Mouse (Mus musculus): ENCODE data around the gene 2210016F16Rik.
"Not testable (repeated sequence)": the region's sequence is repeated elsewhere in the genome, so short reads cannot be mapped to it uniquely, and the experiment has no call there.

2210016F16Rik gene

GRCm38 (mm10) chr13:58384779-58385546 is at the start of gene 2210016F16Rik:
Gene 2210016F16Rik, minus strand, starts transcription at chr13:58385225.
- DNase-seq: peak; percentile 52 to 69

GRCm38 (mm10) chr13:58423061-58423660 is 38.1 kb upstream of the 2210016F16Rik start:
- DNase-seq: no peak

- no peak for DNase-seq
These were observed 37.2 kb upstream of the 2210016F16Rik start for GRCm38 (mm10) chr13:58422242-58422641.

- DNase-seq: no peak
These were observed 36.0 kb upstream of the 2210016F16Rik start for GRCm38 (mm10) chr13:58421026-58421425.

- no peak for DNase-seq
These were observed 34.2 kb upstream of the 2210016F16Rik start for GRCm38 (mm10) chr13:58419266-58419665.

- DNase-seq: peak in 1 of 2 experiments; percentile 26
These were observed 33.6 kb upstream of the 2210016F16Rik start for GRCm38 (mm10) chr13:58418656-58419055.

GRCm38 (mm10) chr13:58415838-58416237 is 30.8 kb upstream of the 2210016F16Rik start:
- no peak for DNase-seq

GRCm38 (mm10) chr13:58415374-58415773 is 30.3 kb upstream of the 2210016F16Rik start:
- no peak for DNase-seq

GRCm38 (mm10) chr13:58411073-58411472 is 26.0 kb upstream of the 2210016F16Rik start:
- DNase-seq: no peak

- DNase-seq: not testable (repeated sequence)
These were observed 18.2 kb upstream of the 2210016F16Rik start, which contains the start of gene Hnrnpk for GRCm38 (mm10) chr13:58403243-58403642. Gene Hnrnpk, minus strand, starts transcription at chr13:58403343.

- no peak for DNase-seq
These were observed 17.7 kb upstream of the 2210016F16Rik start for GRCm38 (mm10) chr13:58402744-58403110.

GRCm38 (mm10) chr13:58402003-58402743 is 17.1 kb upstream of the 2210016F16Rik start, which contains the start of gene Rmi1:
Gene Rmi1, plus strand, starts transcription at chr13:58402248.
- DNase-seq: peak; percentile 96 to 97

GRCm38 (mm10) chr13:58401135-58402002 is 16.3 kb upstream of the 2210016F16Rik start:
- peak; percentile 72 for DNase-seq

GRCm38 (mm10) chr13:58400576-58400975 is 15.6 kb upstream of the 2210016F16Rik start:
- DNase-seq: no peak

- DNase-seq: no peak
These were observed 12.6 kb upstream of the 2210016F16Rik start for GRCm38 (mm10) chr13:58397651-58398050.

- not testable (repeated sequence) for DNase-seq
These were observed 9.4 kb upstream of the 2210016F16Rik start for GRCm38 (mm10) chr13:58394392-58394791.

- no peak for DNase-seq
These were observed 4.4 kb upstream of the 2210016F16Rik start for GRCm38 (mm10) chr13:58389324-58389951.

- DNase-seq: no peak
These were observed 3.4 kb upstream of the 2210016F16Rik start for GRCm38 (mm10) chr13:58388379-58388778.

- DNase-seq: peak; percentile 50 to 73
These were observed 2.9 kb upstream of the 2210016F16Rik start for GRCm38 (mm10) chr13:58387948-58388347.

- DNase-seq: no peak
These were observed 509 bp upstream of the 2210016F16Rik start for GRCm38 (mm10) chr13:58385547-58385920.

GRCm38 (mm10) chr13:58384371-58384770 is 654 bp downstream of the 2210016F16Rik start:
- DNase-seq: no peak

GRCm38 (mm10) chr13:58373153-58373470 is 11.9 kb downstream of the 2210016F16Rik start:
- no peak for DNase-seq
